Mouse (Mus musculus): ENCODE measurements around the gene Mfsd12. TPM values are rescaled to one million over a fixed set of nuclear protein-coding genes. Genes with fewer than 3 reads are reported as not detected.

Mfsd12 gene
- 1.5 TPM for polyA plus RNA-seq (2017; shearing (Covaris generic))

DNA sequence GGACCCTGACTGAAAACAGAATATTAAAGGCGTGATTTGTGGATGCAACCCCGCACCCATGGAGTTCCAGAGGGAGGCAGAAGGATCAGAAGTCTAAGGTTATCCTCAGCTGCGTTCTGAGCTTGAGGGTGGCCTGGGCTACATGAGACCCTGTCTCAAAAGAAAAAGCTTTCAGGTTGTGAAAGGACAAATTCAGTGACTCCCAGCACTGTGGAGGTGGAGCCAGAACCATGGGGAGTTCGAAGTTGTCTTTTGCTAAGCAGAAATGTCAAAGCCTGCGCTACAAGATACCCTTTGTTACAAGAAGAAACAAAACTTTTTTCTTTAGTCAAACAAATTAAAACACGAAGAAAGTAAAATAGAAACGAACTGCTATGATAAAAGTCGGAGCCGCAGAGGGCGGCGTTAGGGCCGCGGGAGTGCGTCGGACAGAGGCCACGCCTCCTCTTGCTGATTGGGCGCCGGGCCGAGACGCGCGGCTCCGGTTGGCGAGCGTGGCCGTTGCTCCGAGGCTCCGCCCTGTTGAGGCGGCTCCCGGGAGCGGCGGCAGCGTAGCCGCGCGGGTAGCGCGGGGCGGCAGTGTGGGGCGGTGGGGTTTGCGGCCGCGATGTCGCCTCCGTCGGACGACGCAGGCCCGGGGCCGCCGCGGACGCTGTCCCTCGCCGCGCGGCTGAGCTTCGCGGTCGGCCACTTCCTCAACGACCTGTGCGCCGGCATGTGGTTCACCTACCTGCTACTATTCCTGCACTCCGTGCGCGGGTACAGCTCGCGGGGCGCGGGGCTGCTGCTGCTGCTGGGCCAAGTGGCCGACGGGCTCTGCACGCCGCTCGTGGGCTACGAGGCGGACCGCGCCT, at the start of gene Mfsd12:
Gene Mfsd12 (plus strand): TSS at position 501 of the 854 bp plus-strand sequence.

DNA sequence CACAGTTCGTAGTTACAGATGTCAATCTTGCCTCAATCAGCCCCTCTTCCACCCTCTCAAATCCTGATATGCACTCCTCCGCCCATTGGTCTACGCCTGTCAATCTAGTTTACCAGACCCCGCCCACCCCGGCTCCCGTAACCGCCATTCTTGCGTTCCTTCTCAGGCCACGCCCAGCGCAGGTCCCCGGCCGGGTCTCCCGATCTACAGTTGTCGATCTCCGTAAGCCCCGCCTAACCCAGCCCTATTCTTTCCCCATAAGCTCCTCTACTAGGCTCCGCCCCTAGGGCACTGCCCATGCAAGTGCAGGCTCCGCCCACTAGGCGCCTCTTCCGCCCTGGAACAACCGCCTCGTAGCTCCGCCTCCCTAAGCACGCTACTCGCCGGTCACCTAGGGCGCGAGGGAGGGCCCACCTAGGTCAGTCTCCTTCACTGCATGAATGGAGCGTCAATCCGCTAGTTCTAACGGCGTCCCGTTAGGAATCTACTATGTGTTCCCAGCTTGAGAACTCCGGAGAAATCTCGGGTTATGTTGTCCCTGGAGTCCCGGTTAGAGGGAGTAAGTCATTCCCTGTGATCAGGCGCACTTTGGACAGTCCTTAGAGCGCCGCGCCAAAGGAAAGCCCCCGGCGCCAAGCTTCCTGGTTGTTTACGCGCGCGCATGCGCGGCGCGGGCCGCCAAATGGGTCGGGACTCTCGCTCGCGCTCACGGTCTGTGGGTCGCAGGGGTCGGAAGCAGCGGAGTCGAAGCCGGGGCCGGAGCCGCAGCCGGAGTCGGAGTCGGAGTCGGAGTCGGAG, 36.5 kb upstream of the Mfsd12 start, which contains the start of gene Cactin:
Gene Cactin (plus strand): TSS at position 554 of the 798 bp plus-strand sequence.

DNA sequence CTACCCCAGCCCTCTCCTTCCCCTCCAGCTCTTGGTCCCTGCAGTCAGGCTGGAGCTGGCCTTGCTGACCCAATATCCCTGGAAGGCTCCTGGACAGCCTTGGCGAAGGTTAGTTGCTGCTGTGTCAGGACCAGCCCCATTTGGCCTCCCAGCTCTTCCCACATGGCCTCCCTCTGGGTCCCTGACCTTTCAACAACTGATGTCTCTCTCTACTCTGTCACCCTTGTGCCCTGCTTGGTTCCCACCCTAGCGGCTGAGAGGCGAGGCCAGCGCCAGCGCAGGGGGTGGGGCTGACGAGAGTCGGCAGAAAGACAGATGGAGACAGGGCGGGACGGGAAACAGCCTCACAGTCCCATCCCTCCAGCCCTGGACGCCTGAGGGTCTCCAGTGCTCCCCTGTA, 28.9 kb upstream of the Mfsd12 start, which contains the start of gene Tbxa2r:
Gene Tbxa2r (plus strand): TSS at position 346 of the 400 bp plus-strand sequence.

DNA sequence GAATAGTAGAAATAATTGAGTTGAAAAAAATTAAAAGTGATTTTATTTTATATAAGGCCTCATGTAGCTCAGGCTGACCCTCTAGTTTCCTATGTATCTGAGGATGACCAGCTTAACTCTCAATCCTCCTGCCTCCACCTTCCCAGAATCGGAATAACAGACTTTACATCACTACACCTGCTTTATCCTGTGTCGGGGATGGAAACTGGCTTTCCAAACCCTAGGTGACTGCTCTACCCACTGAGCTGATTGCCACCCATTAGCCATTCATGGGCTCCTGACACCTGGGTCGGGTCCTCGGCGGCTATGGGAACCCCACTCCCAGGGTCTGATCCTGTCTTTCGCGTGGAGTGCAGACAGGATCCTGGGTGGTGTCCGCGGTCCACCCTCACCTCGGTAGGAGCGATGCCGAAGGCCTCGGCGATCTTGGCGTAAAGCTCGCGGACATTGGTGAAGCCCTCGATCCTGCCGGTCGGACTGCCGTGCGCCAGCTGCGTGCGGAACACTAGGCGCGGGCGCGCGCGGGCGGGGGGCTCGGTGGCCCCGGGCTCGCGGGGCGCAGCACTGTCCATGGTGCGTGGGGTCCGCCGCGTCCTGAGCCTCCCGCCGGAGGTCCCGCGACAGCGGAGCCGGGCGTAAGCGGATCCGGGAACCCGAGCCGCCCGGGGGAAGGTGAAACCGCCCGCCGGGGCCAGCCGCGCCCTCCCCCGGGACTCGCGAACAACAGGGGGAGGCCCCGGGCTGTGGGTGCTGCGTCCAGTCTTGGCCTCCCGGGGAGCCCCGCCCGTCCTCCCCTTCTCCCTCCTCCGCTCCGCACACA, 14.4 kb upstream of the Mfsd12 start, which contains the start of gene Gipc3:
Gene Gipc3 (minus strand): TSS at position 581 of the 820 bp plus-strand sequence.

DNA sequence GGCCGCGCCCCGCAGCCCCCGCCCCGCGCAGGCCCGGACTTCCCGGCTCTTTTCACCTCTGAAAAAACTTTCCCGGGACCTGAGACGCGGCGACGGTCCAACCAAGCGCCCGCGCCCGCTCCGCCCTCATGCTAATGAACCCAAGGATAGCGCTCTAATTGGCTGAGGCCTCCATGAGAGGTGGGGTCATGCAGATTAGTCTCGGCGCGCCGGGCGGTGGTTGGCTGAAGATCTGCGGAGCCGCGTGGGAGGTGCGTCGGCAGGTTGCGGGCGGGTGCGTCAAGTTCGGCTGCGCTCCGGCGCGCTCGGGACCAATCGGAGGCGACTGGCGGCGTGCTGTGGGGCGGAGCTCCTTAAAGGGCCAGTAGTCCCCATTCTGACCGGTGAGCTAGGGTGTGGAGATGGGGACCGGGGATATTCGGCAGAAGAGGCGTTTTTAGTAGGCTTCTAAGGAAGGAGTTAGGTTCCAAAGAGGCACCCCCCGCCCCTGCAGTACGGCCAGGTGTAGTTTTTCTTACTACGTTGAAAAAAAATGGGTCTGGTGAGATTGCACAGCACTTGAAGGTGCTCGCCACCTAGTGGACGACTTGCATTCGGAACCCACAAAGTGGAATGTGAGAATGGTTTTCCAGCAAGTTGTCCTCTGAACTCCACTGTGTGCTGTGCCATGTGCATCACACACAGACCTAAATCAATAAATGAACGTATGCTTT, 6.8 kb upstream of the Mfsd12 start, which contains the start of gene Hmg20b:
Gene Hmg20b (minus strand): TSS at position 130 of the 713 bp plus-strand sequence.

DNA sequence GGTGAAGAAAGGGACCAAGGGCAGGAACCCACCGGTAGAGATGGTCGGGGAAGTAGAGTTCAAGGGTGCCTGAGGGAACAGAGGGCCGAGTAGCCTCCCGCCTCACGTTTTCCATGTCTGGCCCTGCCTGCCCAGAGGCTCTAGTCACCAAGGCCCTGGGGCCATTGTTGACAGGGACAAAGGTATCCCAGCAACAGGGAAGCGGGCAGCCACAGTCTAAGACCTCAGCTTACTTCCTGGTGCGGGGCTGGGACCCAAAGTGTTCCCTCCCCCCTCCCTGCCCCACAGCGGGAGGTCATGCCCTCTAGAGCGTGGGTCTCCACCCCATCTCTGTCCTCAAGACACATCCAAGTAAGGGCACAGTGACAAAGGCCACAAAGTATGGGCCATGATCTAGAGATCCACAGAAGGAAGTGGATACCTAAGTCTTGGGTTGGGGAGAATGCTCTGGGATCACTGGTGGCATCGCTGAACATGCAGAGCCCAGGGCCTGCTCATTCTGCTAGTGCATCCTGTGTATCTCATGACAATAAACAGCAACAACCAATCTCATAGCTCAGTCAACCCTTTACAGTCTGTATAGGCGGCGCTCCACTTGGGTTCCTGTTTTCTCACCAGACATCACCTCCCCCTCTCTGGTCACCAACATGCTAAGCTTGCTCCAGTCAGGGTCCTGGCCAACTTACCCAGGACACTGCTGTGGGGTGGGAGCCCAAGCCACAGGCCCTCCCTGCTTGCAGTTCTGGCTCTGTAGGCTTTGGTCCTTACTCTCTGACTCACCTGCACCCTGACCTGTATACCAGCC, 8.6 kb downstream of the Mfsd12 start, which contains the start of gene 4930404N11Rik:
Gene 4930404N11Rik (minus strand): TSS at position 145 of the 805 bp plus-strand sequence.

DNA sequence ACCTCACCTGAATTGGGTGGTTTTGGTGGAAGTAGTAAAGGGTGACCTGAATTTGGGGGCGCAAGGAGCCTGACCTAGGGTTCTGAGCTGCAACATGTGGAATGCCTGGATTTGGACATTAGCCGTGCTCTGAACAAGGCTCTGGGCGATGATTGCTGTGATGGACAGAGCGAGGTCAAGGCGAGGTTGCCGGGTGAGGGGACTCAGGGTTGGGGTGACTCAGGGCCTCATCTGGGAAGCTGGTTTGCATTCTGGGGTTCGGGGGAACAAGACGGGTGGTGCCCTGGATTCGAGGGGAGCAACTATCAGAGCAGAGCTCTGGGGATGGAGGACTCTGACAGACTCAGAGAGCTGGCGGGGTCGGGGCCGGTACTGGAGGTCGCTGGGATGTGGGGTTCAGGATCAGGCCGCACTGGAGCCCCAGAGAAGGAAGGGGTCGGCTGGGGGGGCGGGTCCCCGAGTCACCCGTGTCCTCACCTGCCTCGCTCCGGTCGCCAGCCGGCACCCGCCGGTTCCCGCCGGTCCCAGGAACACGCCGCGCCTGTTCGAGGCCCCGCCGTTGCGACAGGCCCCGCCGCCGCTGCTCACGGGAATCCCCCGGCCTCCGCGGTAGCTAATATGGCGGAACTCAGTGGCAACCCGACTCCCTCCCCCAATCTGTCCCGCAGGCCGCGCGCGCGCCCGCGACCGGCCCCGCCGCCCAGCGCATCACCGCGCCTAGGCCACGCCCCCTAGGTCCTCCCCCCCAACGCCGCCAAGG, 20.7 kb downstream of the Mfsd12 start, which contains the start of gene Fzr1:
Gene Fzr1 (minus strand): TSS at position 724 of the 760 bp plus-strand sequence.

DNA sequence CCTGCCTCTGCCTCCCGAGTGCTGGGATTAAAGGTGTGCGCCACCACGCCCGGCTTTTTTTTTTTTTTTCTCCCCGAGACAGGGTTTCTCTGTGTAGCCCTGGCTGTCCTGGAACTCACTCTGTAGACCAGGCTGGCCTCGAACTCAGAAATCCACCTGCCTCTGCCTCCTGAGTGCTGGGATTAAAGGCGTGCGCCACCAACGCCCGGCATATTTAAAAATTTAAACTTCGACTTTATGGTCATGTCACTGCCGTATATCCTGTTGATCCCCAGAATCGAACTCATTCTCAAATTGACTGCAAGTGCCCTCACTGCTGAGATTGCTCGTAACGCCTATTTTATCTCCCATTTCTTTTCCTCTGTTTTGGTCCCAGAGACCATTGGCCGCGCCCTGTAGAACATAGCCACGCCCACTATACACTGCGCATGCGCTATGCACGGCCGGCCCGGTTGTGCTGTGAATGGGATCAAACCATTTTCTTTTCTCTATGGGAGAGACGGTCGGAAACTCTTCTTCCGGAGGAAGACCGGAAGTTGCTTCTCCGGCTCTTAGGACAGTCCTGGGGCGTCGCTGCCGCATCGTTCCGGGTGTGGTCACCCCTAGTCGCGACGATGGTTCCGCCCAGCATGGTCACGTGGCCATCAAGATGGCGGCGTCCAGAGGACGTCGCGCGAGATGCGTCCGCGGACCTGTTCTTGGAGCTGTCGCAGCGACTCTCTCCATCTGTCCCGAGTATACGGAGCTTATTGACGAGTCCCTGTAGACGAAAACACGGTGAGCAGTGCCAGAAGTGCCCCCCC, 26.7 kb downstream of the Mfsd12 start, which contains the start of the genes Dohh and Gm48551:
Gene Dohh (plus strand): TSS at position 627 of the 803 bp plus-strand sequence.
Gene Gm48551 (plus strand): TSS at position 665 of the 803 bp plus-strand sequence.

DNA sequence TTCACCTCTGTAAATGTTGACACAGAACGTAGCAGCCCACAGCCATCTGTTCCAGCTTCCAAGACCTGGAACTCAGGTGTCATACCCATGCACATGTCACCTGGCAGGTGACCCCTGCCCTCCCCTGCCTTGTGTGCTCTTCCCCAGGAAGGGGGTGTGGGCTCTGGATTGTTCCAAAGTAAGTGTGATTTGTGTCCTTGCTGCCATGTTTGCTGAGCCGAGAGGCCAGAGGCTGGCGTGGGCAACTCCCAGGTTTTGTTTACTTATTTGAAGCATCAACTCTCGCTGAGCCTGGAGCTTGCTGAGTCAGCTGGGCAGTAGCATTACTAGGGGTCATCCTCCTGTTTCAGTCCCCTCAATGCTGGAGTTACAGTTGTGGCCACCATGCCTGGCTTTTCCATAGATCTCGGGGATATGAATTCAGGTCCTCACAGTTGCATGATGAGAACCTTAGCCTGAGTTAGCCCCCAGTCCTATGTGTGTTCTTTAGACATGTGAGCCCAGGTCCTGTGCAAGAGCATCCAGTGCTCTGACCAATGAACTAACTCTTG, 31.3 kb downstream of the Mfsd12 start, which contains the start of gene Gm48552:
Gene Gm48552 (plus strand): TSS at position 501 of the 551 bp plus-strand sequence.

DNA sequence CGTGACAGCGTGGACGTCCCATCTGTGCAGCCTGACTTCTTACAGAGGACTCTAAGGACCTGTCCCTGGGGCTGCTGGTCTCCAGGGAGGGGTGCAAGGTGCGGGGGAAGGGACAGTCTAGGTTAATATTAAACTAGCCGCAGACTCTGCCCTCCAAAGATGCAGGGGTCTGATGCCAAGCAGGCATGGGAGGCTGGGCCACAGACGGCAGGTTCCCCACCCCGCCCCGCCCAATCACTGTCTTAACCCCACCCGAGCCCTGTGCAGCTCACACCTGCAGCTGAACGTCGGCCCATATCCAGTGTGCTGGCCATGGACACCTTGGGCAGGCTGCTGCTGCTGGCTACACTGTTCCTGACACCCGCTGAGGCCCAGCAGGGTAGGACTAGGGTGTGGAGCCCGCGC, 35.5 kb downstream of the Mfsd12 start, which contains the start of gene Smim24:
Gene Smim24 (plus strand): TSS at position 271 of the 405 bp plus-strand sequence.

Other genes with a start within 250 kb of the Mfsd12 start
- 18.9 TPM for gene Zbtb7a, start 222.3 kb upstream of the Mfsd12 start, polyA plus RNA-seq (2017; shearing (Covaris generic))
- 32.1 TPM for gene Pias4, start 189.6 kb upstream of the Mfsd12 start, polyA plus RNA-seq (2017; shearing (Covaris generic))
- 984 TPM for gene Eef2, start 180.9 kb upstream of the Mfsd12 start, polyA plus RNA-seq (2017; shearing (Covaris generic))
- 12.1 TPM for gene Dapk3, start 174.5 kb upstream of the Mfsd12 start, polyA plus RNA-seq (2017; shearing (Covaris generic))
- gene 4930442H23Rik, start 173.6 kb upstream of the Mfsd12 start, polyA plus RNA-seq (2017; shearing (Covaris generic)), result not detected
- gene Nmrk2, start 155.4 kb upstream of the Mfsd12 start, polyA plus RNA-seq (2017; shearing (Covaris generic)), result 0.37 TPM
- 9.0 TPM for gene Atcay, start 126.7 kb upstream of the Mfsd12 start, polyA plus RNA-seq (2017; shearing (Covaris generic))
- gene Zfr2, start 124.3 kb upstream of the Mfsd12 start, polyA plus RNA-seq (2017; shearing (Covaris generic)), result 3.7 TPM
- 134 TPM for gene Matk, start 104.6 kb upstream of the Mfsd12 start, polyA plus RNA-seq (2017; shearing (Covaris generic))
- gene Mrpl54, start 90.6 kb upstream of the Mfsd12 start, polyA plus RNA-seq (2017; shearing (Covaris generic)), result 139 TPM
- 38.6 TPM for gene Apba3, start 90.5 kb upstream of the Mfsd12 start, polyA plus RNA-seq (2017; shearing (Covaris generic))
- gene Tjp3, start 65.9 kb upstream of the Mfsd12 start, polyA plus RNA-seq (2017; shearing (Covaris generic)), result 8.3 TPM
- 32.1 TPM for gene Pip5k1c, start 64.5 kb upstream of the Mfsd12 start, polyA plus RNA-seq (2017; shearing (Covaris generic))
- gene Cactin, start 36.4 kb upstream of the Mfsd12 start, polyA plus RNA-seq (2017; shearing (Covaris generic)), result 16.6 TPM
- 41.7 TPM for gene Tbxa2r, start 28.8 kb upstream of the Mfsd12 start, polyA plus RNA-seq (2017; shearing (Covaris generic))
- gene Gipc3, start 14.2 kb upstream of the Mfsd12 start, polyA plus RNA-seq (2017; shearing (Covaris generic)), result not detected
- gene Hmg20b, start 7.0 kb upstream of the Mfsd12 start, polyA plus RNA-seq (2017; shearing (Covaris generic)), result 28.8 TPM
- 0.82 TPM for gene 4930404N11Rik, start 8.3 kb downstream of the Mfsd12 start, polyA plus RNA-seq (2017; shearing (Covaris generic))
- 16.3 TPM for gene Fzr1, start 21.0 kb downstream of the Mfsd12 start, polyA plus RNA-seq (2017; shearing (Covaris generic))
- gene Dohh, start 26.9 kb downstream of the Mfsd12 start, polyA plus RNA-seq (2017; shearing (Covaris generic)), result 32.9 TPM
- gene Gm48551, start 27.0 kb downstream of the Mfsd12 start, polyA plus RNA-seq (2017; shearing (Covaris generic)), result 3.4 TPM
- 0.91 TPM for gene Gm48552, start 31.5 kb downstream of the Mfsd12 start, polyA plus RNA-seq (2017; shearing (Covaris generic))
- gene Smim24, start 35.6 kb downstream of the Mfsd12 start, polyA plus RNA-seq (2017; shearing (Covaris generic)), result 8.7 TPM
- gene Nfic, start 98.1 kb downstream of the Mfsd12 start, polyA plus RNA-seq (2017; shearing (Covaris generic)), result 23.6 TPM
- gene Celf5, start 125.2 kb downstream of the Mfsd12 start, polyA plus RNA-seq (2017; shearing (Covaris generic)), result 0.17 TPM
- gene Ncln, start 138.9 kb downstream of the Mfsd12 start, polyA plus RNA-seq (2017; shearing (Covaris generic)), result 133 TPM
- 96.9 TPM for gene S1pr4, start 142.6 kb downstream of the Mfsd12 start, polyA plus RNA-seq (2017; shearing (Covaris generic))
- 19.4 TPM for gene Gna15, start 166.7 kb downstream of the Mfsd12 start, polyA plus RNA-seq (2017; shearing (Covaris generic))
- 7.0 TPM for gene Gna11, start 187.7 kb downstream of the Mfsd12 start, polyA plus RNA-seq (2017; shearing (Covaris generic))
- gene Aes, start 202.0 kb downstream of the Mfsd12 start, polyA plus RNA-seq (2017; shearing (Covaris generic)), result 134 TPM
- 1.6 TPM for gene Tle2, start 217.1 kb downstream of the Mfsd12 start, polyA plus RNA-seq (2017; shearing (Covaris generic))
- gene Tle6, start 243.6 kb downstream of the Mfsd12 start, polyA plus RNA-seq (2017; shearing (Covaris generic)), result 2.3 TPM
- gene BC025920, start 248.8 kb downstream of the Mfsd12 start, polyA plus RNA-seq (2017; shearing (Covaris generic)), result 3.6 TPM